Mouse (Mus musculus) embryonic fibroblast, embryonic 13.5 days (primary cell): Measurements from ENCODE around the gene Hspa1a. TPM values are rescaled to one million over a fixed set of nuclear protein-coding genes. Genes with fewer than 3 reads are reported as not detected.
"Not testable (repeated sequence)": the region's sequence is repeated elsewhere in the genome, so short reads cannot be mapped to it uniquely, and the experiment has no call there.

Experiments
- H3K27ac ChIP-seq: 2 replicates; pipeline ENCODE4 v1.5.1; 2012; ENCODE audit warnings: low read length, control low read depth, inconsistent platforms; ENCODE audit not compliant: insufficient read depth
- H3K4me1 ChIP-seq: 2 replicates; pipeline ENCODE4 v1.6.1; 2011; ENCODE audit warnings: low read length; ENCODE audit not compliant: control insufficient read depth, insufficient read depth
- H3K4me3 ChIP-seq: 2 replicates; pipeline ENCODE4 v1.5.1; 2011; ENCODE audit warnings: mild to moderate bottlenecking, control low read depth, low read length; ENCODE audit not compliant: insufficient read depth
- CTCF ChIP-seq: IDR thresholded peaks from 2 replicates; pipeline ENCODE4 v1.5.1; 2011; ENCODE audit warnings: mild to moderate bottlenecking, control low read depth, low read length, moderate library complexity, borderline replicate concordance; ENCODE audit not compliant: insufficient read depth
- POLR2A ChIP-seq: IDR thresholded peaks from 2 replicates; pipeline ENCODE4 v1.6.1; 2011; ENCODE audit warnings: low read depth, mild to moderate bottlenecking, control low read depth, low read length, moderate library complexity
- polyA plus RNA-seq: library from polyadenylated mRNA; stranded (reverse); fragments of >200 nt; gene quantifications from 2 replicates; pipeline ENCODE4 v1.2.4, GENCODE M21; 2011; ENCODE audit warnings: low read depth; ENCODE audit not compliant: missing spikeins, insufficient read length

Gene Hspa1a
- polyA plus RNA-seq, 1 experiment: 6.0 TPM

- not testable (repeated sequence) for H3K27ac ChIP-seq, H3K4me3 ChIP-seq, H3K4me1 ChIP-seq
- peak; percentile 31 for TF ChIP-seq POLR2A
Measured at GRCm38 (mm10) chr17:34948721-34949552, 23.0 kb downstream of the Hspa1a start.

- Histone ChIP-seq H3K27ac (no peak overlapping the region), H3K4me3 (no peak overlapping the region), H3K4me1 (peaks cover 9% of the 10 kb centered on the region)
- TF ChIP-seq POLR2A: no peak
- TF ChIP-seq CTCF: no peak
Measured at GRCm38 (mm10) chr17:34947606-34948005, 24.4 kb downstream of the Hspa1a start.

- no peak for TF ChIP-seq CTCF
- TF ChIP-seq POLR2A: no peak
- H3K4me3 ChIP-seq: no peak overlapping the region
- H3K4me1 ChIP-seq: peaks cover 9% of the 10 kb centered on the region
- H3K27ac ChIP-seq: no peak overlapping the region
Measured at GRCm38 (mm10) chr17:34946486-34947140, 25.3 kb downstream of the Hspa1a start.

GRCm38 (mm10) chr17:34944362-34944761 lies 27.6 kb downstream of the Hspa1a start:
- Histone ChIP-seq H3K27ac (no peak overlapping the region), H3K4me1 (peaks cover 9% of the 10 kb centered on the region), H3K4me3 (no peak overlapping the region)
- TF ChIP-seq CTCF: no peak
- no peak for TF ChIP-seq POLR2A

GRCm38 (mm10) chr17:34943128-34943815 lies 28.7 kb downstream of the Hspa1a start:
- Histone ChIP-seq H3K4me1 (peaks cover 9% of the 10 kb centered on the region), H3K27ac (no peak overlapping the region), H3K4me3 (no peak overlapping the region)
- no peak for TF ChIP-seq CTCF
- no peak for TF ChIP-seq POLR2A

- Histone ChIP-seq H3K4me3 (no peak overlapping the region), H3K4me1 (peaks cover 9% of the 10 kb centered on the region), H3K27ac (no peak overlapping the region)
- TF ChIP-seq CTCF: no peak
- no peak for TF ChIP-seq POLR2A
Measured at GRCm38 (mm10) chr17:34941344-34942041, 30.5 kb downstream of the Hspa1a start.

GRCm38 (mm10) chr17:34937960-34938505 lies 33.9 kb downstream of the Hspa1a start:
- no peaks in the 10 kb centered on the region for H3K4me1 ChIP-seq
- H3K27ac ChIP-seq: no peak overlapping the region
- TF ChIP-seq CTCF: no peak
- TF ChIP-seq POLR2A: no peak
- H3K4me3 ChIP-seq: no peak overlapping the region

- Histone ChIP-seq H3K4me3 (no peak overlapping the region), H3K27ac (no peak overlapping the region), H3K4me1 (0 out of 2 replicates have a peak, but pooled peaks cover 2% of the 10 kb centered on the region)
- TF ChIP-seq POLR2A (no peak), CTCF (no peak)
Measured at GRCm38 (mm10) chr17:34934830-34935229, 37.1 kb downstream of the Hspa1a start.

- Histone ChIP-seq H3K4me3 (no peak overlapping the region), H3K27ac (no peak overlapping the region), H3K4me1 (0 out of 2 replicates have a peak, but pooled peaks cover 2% of the 10 kb centered on the region)
- TF ChIP-seq POLR2A (no peak), CTCF (no peak)
Measured at GRCm38 (mm10) chr17:34934031-34934430, 37.9 kb downstream of the Hspa1a start.
